Mouse (Mus musculus): ENCODE results near the gene Runx1.

GRCm38 (mm10) chr16:92850416-92850815 lies 24.5 kb upstream of the Runx1 start:
- no peak for TF ChIP-seq MAFK (IDR thresholded peaks at IDR 0.05; ENCODE audit: insufficient read depth, low read depth, low read length)
- TF ChIP-seq CHD2 (IDR thresholded peaks at IDR 0.05; ENCODE audit: low read depth, low read length) = no peak

All from ES-E14 (cell line).